Mouse (Mus musculus) embryo, embryonic 11 days (tissue): ENCODE data around the gene Tjap1.
A peak's percentile ranks its signal among the peaks of the same experiment; 100 is the strongest.

Experiments
- DNase-seq: peaks from one replicate; pipeline ENCODE4 v3.0.0-alpha.2; 2015

The Tjap1 gene

DNA sequence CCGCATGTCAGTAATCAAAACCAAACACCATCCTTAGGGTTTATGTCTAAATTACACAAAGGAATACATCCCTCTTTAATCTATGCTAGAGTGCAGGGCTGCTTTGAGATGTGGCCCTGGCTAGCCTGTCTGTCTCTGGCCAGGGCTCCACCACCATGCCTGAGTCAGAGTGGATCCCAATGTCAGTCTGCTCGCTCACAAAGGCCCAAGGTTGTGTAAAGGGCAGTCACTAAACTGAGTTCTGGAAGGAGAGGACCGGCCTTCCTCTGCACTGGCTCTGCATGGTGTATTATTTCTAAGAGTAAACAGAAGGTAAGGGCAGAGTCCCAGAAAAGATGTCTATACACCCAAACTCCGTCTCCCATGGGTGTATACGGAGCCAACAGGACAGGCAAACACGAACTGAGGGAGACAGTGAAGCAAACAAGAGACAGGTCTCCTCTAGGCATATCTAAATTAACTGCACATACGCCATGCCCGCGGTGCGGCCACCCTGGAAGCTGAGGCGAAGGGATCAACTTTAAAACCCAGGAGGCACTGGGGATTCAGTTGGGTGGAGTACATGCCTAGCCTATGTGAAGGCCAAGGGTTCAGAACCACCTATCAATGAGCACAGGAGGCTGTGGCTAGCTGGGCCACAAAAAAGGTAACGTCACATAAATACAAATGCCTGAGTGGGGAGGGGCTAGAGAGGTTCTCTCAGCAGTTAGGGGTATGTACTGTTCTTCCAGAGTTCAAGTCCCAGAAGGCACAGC lies 4.6 kb downstream of the Tjap1 start:
- no peak for DNase-seq

DNA sequence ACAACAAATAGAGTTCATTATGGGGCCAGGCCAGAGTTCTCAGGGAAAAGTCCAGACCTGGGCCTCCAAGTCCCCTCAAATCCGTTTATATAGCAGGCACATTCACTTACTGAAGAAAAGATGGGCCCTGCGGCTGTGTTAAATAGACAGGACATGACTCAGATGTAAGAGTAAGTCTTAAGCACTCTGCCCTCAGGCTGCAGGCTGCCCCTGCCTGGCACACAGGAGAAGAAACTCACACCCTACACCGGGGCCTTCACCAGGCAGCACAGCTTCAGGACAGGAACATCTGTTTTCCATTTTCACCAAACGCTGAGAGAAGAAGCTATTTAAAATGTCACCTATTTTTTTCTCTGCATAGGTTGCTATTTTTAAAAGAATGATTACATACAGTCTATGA lies 5.2 kb downstream of the Tjap1 start:
- peak; percentile 46 for DNase-seq

DNA sequence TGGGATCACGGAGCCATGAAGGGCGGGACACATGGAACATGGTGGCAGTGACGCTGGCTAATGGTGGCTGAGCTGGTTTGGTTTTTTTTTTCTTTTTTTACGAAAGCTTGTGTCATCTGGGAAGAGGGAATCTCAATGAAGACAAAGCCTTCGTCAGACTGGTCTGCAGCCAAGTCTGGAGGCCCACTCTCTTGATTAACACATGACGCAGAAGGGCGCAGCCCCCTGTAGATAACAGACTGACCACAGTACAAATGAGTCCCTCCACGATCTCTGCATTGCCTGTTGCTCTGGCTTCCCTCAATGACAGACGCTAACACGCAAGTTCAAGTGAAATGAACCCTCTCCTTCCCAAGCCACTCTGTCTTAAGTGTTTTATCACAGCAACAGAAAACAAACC lies 7.3 kb downstream of the Tjap1 start:
- no peak for DNase-seq

DNA sequence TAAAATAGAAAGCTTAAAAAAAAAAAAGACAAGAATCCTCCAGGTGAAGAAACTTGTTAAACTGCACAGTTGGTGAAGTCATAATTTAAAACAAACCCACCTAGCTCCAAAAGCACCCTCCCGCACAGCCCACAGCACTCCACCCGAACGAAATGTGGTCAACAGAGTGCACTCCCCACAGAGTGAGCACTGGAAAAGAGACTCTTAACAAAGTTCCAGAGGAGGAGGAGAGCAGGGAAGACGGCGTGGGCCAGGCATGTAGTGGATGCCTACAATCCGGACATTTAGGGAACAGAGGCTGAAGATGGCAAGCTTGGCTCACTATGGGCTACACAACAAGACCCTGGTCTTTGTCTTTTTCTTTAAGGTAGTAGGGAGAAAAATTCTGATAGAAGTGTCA lies 7.8 kb downstream of the Tjap1 start:
- DNase-seq, result no peak

DNA sequence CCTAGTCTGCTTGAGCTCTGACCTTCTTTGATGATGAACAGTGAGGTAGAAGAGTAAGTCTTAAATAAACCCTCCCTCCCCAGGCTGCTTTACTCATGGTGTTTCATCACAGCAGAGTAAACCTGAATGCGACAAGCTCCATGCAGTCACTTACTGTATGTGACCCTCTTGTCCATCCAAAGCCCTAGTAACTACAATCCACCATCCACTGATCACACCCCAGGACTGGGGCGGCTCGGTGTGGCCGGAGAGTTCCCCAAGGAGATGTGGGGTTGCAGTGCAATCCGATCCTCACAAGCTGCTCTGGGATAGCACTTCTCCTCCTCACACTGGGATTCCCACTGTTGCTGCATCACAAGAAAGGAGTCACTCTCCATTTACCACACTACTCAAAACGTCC lies 8.4 kb downstream of the Tjap1 start:
- DNase-seq, result no peak

DNA sequence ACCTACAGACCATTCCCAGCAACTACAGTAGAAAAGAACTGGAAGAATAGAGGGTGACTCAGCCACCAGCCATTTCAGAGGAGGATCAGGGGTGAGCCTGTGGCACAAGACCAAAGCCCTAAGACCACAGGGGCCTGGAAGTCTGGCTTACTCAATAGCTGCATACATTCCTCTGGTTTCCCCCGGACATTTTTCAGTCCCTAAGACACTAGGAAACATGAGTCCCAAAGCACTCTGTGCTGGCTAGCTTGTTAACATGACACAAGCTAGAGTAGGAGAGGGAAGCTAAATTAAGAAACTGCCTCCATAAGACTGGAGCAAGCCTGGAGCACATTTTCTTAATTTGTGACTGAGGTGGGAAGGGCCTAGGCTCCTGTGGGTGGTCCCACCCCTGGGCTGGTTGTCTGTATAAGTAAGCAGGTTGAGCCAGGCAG lies 9.0 kb downstream of the Tjap1 start:
- no peak for DNase-seq

DNA sequence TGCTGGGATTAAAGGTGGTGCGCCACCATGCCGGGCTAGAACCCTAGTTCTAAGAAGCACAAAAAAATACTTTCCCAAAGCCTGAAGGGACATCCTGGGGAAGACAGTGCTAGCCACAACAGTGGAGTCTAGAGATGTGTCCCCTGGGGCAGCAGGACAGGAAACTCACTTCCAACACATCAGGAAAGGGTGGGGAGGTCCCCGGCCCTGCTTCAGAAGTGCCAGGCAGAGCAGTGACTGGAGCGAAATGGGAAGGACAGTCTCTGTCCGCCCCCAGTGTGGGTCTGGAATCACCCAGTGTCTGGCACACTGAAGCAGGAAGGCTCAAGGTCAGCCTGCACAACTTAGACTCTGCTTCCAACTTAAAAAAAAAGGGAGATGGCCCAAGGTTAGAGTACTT lies 10.2 kb downstream of the Tjap1 start:
- no peak for DNase-seq

DNA sequence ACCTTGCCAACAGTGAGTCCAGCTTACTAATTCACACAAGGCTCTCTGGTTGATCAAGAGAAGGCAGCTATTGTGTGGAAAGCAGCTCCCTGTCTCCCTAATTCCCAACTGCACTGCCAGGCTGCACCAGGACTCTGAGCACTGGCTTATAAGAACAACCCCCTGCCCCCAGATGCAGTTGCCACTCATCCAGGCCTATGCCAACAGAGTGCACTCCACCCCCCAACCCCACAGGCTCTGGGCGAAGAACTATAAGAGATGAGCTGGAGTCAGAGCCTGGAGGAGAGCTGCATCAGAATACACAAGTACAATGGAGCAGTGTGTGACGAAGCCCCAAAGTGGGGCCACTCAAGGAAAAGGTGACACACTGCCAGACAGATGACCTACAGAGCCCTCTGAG lies 10.8 kb downstream of the Tjap1 start:
- DNase-seq, result no peak

DNA sequence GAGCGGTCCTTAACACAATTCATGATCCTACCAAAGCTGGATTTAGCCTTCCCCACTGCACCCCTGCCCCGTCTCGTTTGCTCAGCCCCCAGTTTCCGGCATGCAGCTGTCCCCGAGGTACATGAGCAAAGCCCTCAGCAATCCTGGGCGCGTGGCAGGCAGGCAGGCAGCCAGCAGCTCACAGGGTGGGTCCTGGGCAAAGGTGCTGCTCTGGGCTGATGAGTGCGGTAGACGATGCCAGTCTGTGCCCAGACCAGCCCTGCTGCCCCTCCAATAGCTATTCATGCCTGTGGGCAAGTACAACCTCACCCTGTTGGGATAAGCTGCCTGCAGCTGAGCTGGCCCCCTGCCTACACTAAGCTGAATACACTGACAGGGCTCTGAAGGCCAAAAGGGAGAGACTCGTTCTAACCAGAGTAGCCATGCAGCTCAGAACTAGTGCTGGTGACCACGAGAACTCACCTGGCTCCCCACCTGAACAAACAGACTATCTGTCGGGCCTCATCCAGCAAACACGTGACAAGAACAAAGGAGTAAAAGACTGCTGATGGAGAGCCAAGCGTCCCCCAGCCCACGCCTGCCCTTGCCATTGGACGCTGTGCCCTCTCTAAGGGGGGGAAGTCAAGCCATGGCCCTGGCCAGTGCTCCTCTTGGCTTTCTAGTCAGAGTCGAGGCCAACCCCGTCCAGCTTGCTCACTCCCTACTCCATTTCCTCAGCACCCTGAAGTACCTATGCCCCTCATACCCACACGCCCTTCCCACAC lies 12.9 kb downstream of the Tjap1 start:
- no peak for DNase-seq

DNA sequence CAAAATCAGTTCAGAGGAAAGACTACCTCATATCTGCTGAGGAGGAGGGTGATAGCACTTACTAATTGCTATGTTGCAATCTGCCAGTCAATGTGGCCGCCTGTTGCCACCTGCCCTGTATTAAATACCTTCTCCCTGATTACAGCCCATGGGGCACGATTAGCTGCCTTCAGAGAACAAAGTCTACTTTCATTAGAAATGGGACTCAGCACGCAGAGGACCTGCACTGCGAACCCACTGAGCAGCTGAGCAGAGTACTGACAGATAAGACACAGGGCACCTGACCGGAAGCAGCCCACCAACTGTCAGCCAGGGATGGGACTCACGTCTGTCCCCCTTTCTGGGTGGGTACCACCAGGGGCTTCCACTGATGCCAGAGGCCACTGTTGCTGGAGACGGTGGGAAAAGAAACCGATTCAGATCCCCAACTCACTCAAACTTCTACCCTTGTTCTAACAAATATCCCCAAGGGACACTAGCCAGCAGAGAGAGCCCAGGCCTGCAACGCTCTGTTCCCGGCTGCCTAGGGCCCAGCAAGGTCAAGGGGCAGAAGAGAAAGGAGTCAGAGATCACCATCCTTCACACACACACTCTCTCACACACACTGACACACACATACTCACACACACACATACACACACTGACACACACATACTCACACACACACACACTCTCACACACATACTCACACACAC lies 14.7 kb downstream of the Tjap1 start:
- no peak for DNase-seq

DNA sequence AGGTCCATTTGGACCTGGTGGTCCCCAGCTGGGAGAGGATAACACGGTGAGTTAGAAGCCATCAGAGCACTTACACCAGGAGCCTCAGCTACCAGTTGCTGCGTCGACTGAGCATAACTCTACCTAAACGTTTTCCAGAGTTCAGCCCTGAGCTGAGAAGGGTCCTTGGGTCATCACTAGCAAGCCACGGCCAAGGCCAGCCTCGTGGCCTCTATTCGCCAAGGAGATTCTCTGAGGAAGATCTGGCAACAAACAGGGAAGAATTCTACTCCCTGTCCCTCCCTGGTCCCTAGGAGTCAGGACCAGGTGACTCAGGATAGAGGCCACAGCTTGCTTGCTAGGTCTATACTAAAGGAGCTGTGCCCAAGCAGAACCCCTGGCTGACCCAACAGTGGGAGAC lies 15.3 kb downstream of the Tjap1 start:
- no peak for DNase-seq

DNA sequence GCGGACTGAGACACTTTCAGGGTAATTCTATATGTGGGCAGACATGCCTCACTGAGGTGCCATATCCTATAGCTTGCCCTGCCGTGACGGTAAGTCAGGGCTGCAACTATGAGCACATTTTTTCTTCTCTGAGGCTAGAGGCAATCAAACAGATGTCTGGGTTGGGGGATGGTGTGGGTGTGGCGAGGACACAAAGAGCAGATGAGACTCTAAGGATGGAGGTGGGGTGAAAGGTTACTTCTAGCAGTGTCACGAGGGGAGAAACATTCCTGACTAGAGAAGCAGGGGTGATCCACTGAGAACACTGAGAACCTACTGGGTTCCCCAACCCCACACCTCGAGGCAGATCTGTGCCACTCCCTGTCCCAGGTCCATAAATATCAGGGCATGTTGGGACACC lies 15.8 kb downstream of the Tjap1 start:
- DNase-seq, result no peak

DNA sequence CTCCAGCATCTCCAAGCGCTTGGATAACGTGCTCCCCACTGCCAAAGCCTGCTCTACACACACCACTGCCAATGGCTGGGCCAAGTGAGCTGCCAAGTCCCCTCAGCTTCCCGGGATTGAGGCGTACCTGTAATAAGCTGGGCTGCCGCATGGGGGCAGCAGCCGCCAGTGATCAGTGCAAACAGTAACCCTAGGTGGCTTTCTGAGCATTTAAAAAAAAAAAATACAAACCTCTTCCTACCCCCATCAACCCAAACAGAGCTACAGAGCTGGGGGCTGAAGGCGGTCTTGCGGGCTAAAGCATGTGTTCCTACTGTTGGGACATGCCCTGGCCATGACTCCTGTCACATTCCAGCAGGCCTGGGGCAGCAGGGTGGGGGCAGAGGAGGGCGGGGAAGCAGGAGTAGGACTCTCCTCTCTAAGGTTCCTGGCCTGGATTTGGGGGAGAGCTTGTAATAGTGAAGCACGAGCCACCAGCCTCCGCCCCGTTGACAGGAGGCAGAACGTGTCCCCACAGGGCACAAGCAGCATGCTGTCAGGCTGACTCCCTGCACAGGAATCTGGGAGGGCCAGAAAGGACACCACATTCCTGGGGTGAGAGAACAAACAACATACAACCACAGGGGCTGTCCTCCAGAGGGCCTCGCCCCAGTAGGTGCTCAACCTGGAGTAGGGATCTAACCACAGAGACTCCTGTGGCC lies 16.8 kb downstream of the Tjap1 start:
- DNase-seq, result peak; percentile 73

DNA sequence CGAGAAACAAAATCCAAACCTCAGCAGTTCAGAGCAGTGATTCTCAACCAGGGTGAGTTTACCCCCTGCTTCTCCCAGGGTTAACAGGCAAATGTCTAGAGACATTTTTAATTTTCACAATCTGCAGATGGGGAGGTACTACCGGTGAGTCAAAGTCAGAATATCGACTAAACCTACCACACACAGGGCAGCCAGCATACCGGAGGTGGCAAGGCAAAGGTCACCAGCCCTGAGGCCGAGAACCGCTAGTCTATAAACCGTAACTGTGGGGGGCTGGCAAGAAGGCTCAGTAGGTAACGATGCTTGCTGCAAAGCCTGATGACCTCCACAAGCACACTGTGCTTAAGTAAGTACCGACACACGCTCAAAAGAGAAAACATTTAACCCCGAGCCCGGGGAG lies 17.3 kb downstream of the Tjap1 start:
- DNase-seq, result no peak

DNA sequence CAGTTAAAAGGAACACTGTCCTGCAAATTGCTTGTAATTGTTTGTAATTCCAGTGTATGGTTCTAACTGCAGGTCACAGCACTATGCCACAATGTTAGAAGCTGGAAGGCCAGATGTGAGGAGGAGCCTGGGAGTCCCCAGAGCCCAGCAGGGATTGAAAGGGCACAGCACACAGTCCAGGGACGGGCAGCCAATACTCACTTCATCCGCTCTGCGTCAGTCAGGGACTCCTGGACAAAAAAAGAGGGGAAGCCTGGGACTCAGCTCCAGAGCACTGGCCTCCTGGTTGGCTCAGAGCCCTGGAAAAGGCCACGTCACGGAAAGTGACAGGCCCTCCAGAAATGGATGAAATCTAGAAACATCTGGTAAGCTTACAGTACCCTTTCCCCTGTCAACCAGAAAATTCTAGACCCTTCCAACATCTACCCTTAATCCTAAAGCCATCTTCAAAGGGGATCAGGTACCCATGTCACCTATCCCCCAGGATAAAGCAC lies 20.6 kb downstream of the Tjap1 start:
- no peak for DNase-seq

DNA sequence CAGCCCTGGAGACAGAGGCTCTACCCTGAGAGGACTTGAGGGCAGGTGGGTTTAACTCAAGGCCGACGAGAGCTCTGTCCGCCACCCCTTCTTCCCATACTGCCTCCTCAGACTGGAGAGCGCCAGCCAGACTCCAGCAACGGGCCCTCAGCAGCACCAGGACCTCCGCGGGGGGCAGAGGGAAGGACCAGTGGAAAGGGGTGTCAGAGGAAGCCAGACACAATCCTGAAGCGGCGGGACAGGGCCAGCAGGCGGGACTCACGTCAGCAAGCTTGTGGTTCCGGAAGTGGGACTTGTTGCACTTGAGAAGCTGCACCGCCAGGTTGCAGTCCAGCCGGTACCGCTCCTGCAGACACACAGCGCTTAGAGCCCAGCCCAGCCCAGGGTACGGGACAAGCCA lies 23.2 kb downstream of the Tjap1 start:
- no peak for DNase-seq

DNA sequence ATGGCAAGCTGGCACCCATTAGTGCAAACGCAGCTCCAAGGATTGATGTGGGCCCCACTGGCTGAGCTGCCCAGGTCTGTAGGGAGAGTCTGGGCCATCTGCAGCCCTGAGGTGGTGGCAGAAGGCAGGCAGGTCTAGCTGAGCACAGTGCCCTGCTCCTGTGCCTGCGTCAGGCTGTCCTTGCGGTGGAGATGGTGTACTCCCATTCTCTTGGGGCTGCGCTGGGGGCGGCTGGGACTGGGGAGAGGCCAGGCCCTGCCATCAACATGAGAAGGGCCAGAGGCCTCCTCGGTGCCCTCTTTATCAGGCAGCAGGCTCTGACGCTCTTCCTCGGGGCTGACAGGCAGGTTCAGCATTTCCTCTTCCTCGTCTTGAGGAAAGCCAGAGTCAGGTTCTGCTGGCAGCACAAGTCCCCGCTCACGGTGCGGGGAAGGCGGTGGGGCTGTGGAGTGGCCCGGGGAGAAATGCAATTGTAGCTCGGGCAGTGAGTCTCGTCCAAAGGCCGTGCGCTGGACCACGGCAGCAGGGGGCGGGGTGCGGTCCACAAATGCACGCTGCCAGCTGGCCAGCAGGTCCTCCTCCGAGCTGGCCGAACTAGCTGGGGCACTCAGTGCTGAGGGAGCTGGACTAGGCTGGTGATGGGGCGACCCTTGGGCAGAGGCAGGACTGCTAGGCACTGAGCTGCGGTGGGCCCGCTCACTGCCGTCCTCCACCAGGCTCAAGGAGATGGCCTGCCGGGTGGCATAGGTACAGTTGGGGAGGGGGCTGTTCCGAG lies 24.4 kb downstream of the Tjap1 start:
- no peak for DNase-seq

DNA sequence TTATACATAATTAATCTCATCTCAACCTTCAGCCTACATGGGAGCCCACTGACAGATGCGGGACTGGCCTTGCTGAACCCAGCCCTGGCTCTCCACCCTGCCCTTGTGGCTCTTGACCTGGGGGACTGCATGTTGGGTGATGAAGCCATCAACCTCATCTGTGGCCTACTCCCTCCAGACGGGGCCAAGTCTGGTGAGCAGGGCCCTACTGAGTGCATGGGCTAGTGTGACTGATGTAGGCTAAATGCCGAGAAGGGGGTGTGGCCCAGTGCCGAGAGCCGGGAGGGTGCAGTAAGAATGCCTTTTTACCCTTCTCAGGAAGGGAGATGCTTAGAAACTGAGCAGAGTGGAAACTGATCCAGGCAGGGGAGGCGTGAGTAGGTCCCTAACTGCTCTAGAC lies 27.7 kb downstream of the Tjap1 start:
- DNase-seq, result no peak

DNA sequence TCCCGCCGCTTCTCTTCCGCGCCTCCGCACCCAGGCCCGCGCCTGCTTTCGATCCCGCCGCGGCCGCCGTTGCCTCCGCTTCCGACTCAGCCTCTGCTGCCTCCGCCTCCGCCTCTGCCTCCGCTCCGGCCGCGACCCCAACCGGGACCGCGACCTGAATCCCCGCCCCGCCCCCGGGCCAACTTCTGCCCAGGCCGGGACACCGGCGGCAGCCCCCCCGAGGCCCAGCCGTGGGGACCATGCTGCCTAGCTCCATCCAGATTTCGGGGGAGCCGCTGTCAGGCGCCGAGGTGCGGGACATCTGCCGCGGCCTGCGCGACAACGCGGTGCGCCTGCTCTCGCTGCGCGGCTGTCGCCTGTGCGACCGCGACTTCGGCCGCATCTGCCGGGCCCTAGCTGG lies 28.7 kb downstream of the Tjap1 start:
- DNase-seq, result peak; percentile 42

DNA sequence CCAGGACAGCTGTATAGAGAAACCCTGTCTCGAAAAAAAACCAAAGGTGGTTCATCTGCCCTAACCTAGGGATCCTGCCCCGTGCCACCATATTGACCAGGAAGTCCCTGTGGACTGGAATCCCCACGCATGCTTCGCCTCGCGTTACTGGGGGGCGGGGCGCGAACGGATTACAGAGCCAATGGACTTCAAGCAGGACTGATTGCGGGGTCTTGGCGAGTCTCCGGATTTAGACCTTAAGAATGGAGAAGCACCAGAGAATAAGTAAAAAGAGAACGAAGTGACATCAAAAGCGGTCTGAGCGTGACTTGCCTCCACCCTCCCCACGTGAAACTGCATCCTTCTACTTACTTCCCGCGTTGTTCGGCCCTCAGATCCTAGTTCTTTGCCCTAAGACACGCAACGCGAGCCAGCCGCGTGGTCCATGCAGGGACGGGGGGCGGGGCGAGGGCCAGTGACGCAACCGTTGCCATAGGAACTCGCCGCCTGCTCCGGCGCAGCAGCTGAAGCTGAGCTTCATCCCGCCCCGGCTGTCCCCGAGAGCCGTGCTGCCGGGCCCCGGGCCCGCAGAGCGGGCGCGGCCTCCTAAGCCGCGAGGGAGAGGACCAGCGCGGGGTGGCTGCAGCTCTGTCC lies 29.3 kb downstream of the Tjap1 start, which contains the start of gene Lrrc73:
TSS of gene Lrrc73 (plus strand) at position 80 of the 633 bp plus-strand sequence.
- DNase-seq, result peak; percentile 95

DNA sequence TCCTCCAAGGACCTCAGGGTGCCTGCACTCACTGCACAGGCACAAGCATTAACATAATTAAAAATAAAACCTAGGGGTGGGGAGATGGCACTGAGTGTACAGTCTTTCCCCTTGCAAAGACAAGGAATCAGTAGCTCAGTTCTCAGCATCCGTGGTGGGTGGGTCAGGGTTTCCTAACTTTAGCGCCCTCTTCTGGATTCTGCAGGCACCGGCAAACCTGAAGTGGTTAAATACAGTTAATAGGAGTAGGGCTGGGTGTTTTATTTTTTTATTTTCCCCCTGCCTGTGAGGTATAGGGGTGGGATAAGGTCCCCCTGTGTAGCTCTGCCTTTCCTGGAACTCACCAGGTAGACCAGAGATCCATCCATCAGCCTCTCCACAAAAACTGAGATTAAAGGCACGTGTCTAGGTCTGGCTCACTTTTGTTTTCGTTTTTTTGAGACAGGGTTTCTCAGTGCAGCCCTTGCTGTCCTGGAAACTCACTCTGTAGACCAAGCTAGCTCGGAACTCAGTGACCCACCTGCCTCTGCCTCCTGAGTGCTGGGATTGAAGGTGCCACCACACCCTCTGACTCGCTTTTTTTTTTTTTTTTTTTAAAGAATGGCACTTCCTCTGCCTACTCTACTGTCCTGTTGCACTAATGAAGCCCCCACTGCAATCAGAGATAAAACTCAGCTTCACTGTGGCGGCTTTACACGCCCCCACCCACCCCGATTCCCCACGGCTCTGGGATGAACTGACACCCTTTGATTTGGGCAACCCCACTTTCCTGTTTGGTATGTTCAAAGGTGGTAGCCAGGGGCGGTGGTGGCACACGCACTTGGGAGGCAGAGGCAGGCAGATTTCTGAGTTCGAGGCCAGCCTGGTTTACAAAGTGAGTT lies 30.0 kb downstream of the Tjap1 start:
- DNase-seq, result peak; percentile 69
